Mouse (Mus musculus) ES-E14 (cell line): Measurements from ENCODE around the gene Olfr522. TPM values are rescaled to one million over a fixed set of nuclear protein-coding genes. Genes with fewer than 3 reads are reported as not detected.

Experiments
- DNase-seq: peaks from one replicate; pipeline ENCODE4 v3.0.0-alpha.2; 2013; ENCODE audit warnings: low read depth, low spot score
- H3K27ac ChIP-seq: 2 replicates; pipeline ENCODE4 v1.5.1; 2012; ENCODE audit warnings: low read depth, mild to moderate bottlenecking, low read length, moderate library complexity, mixed read lengths; ENCODE audit not compliant: poor library complexity, insufficient read depth, severe bottlenecking
- H3K36me3 ChIP-seq: 2 replicates; pipeline ENCODE4 v1.6.1; 2012; ENCODE audit warnings: mild to moderate bottlenecking, low read length, moderate library complexity, mixed read lengths; ENCODE audit not compliant: control insufficient read depth, poor library complexity, insufficient read depth, severe bottlenecking
- H3K4me1 ChIP-seq, 2 experiments: fragments of 150-350 bp in 1 of 2; sonication (generic) in 1 of 2; 2 replicates each; pipeline ENCODE4 v1.6.1; 2012; ENCODE audit warnings: low read length in 2 of 2, mild to moderate bottlenecking in 1 of 2, mixed read lengths in 1 of 2; ENCODE audit not compliant: control insufficient read depth in 2 of 2, insufficient read depth in 2 of 2, poor library complexity in 1 of 2
- H3K4me3 ChIP-seq, 2 experiments: fragments of 150-350 bp in 1 of 2; sonication (generic) in 1 of 2; 2 replicates each; pipeline ENCODE4 v1.5.1; 2012; ENCODE audit warnings: low read length in 2 of 2, low read depth in 1 of 2, mild to moderate bottlenecking in 1 of 2, mixed read lengths in 1 of 2; ENCODE audit not compliant: insufficient read depth in 1 of 2, poor library complexity in 1 of 2, severe bottlenecking in 1 of 2
- H3K9ac ChIP-seq: 2 replicates; pipeline ENCODE4 v1.6.1; 2012; ENCODE audit warnings: low read depth, mild to moderate bottlenecking, low read length, mixed read lengths; ENCODE audit not compliant: poor library complexity, insufficient read depth, severe bottlenecking
- H3K9me3 ChIP-seq: fragments of 150-350 bp; sonication (generic); 2 replicates; pipeline ENCODE4 v1.6.1; 2012; ENCODE audit warnings: low read depth, mild to moderate bottlenecking, low read length; ENCODE audit not compliant: control insufficient read depth, insufficient read depth
- CHD2 ChIP-seq: IDR thresholded peaks from 2 replicates; pipeline ENCODE4 v1.6.1; 2014; ENCODE audit warnings: mild to moderate bottlenecking, low read depth, low read length, inconsistent platforms
- HCFC1 ChIP-seq: IDR thresholded peaks from 2 replicates; pipeline ENCODE4 v1.6.1; 2012; ENCODE audit warnings: low read length, inconsistent platforms, borderline replicate concordance; ENCODE audit not compliant: insufficient read depth
- MAFK ChIP-seq: IDR thresholded peaks from 2 replicates; pipeline ENCODE4 v1.6.1; 2014; ENCODE audit warnings: mild to moderate bottlenecking, low read depth, low read length, inconsistent platforms; ENCODE audit not compliant: insufficient read depth
- ZC3H11A ChIP-seq: IDR thresholded peaks from 2 replicates; pipeline ENCODE4 v1.6.1; 2012; ENCODE audit warnings: low read depth, mild to moderate bottlenecking, inconsistent platforms, low read length, borderline replicate concordance
- ZNF384 ChIP-seq: IDR thresholded peaks from 2 replicates; pipeline ENCODE4 v1.6.1; 2012; ENCODE audit warnings: low read depth, low read length, inconsistent platforms
- in situ Hi-C, 2 experiments: fragments of 600-800 bp; cut with MboI; formaldehyde crosslinking; loops; one replicate each; pipeline ENCODE4 v1.15.1; 2025; ENCODE audit warnings: low sequenced_read_pairs in 2 of 2, inconsistent platforms in 1 of 2; ENCODE audit not compliant: unreplicated experiment in 2 of 2
- total RNA-seq: library from RNA; depleted of rRNA; stranded (reverse); fragments of 300-350 nt; gene quantifications from 2 replicates; pipeline ENCODE4 v1.2.3, GENCODE M21; 2012

The Olfr522 gene
- total RNA-seq, 1 experiment, result not detected

GRCm38 (mm10) chr7:140205864-140206263 lies 41.3 kb upstream of the Olfr522 start, which contains the start of gene Olfr524:
TSS of gene Olfr524 (minus strand) at chr7:140205964.
- Histone ChIP-seq H3K9ac (no peak within 1 kb of the TSS), H3K4me3 (no peak within 1 kb of the TSS), H3K4me1 (no peaks in the 10 kb centered on the region), H3K9me3 (no peaks in the 10 kb centered on the region), H3K27ac (no peak within 1 kb of the TSS), H3K36me3 (no peaks in the 10 kb centered on the region)
- TF ChIP-seq ZNF384 (no peak), CHD2 (no peak), MAFK (no peak), HCFC1 (no peak), ZC3H11A (no peak)
- DNase-seq, result no peak
- in situ Hi-C loops, result no loop called here

DNA sequence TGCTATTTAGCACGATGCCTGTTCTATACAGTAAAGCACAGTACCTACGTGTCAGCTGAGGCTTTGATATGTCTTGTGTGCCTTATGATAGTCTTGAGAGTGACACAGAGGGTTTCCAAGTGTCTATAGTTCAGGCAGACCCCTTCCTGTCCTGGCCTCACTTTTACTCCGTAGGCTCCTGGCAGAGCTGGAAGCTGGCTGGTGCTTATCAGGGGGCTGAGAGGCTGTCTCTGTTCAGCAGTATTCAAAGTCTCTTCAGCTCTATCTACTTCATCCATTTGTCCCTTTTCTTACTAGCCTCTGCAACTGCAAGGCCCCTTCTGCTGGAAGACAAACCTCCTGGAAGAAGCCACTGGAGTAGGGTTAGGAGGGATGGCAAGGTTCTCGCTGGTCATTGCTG lies 36.5 kb upstream of the Olfr522 start:
- H3K9ac ChIP-seq, result no peak overlapping the region
- DNase-seq, result no peak
- H3K4me3 ChIP-seq, result no peak overlapping the region
- in situ Hi-C loops, result no loop called here
- no peak for TF ChIP-seq CHD2
- no peak for TF ChIP-seq ZNF384
- no peak for TF ChIP-seq ZC3H11A
- TF ChIP-seq HCFC1, result no peak
- no peak for TF ChIP-seq MAFK
- H3K27ac ChIP-seq, result no peak overlapping the region
- no peaks in the 10 kb centered on the region for H3K4me1 ChIP-seq
- no peaks in the 10 kb centered on the region for H3K36me3 ChIP-seq
- H3K9me3 ChIP-seq, result no peaks in the 10 kb centered on the region

GRCm38 (mm10) chr7:140196002-140196401 lies 31.4 kb upstream of the Olfr522 start:
- no peak for TF ChIP-seq ZC3H11A
- no peak for TF ChIP-seq HCFC1
- TF ChIP-seq ZNF384, result no peak
- TF ChIP-seq MAFK, result no peak
- TF ChIP-seq CHD2, result no peak
- Histone ChIP-seq H3K36me3 (no peaks in the 10 kb centered on the region), H3K4me3 (no peak overlapping the region), H3K27ac (no peak overlapping the region), H3K4me1 (no peaks in the 10 kb centered on the region), H3K9me3 (no peaks in the 10 kb centered on the region), H3K9ac (no peak overlapping the region)
- in situ Hi-C loops, result no loop called here
- DNase-seq, result no peak

DNA sequence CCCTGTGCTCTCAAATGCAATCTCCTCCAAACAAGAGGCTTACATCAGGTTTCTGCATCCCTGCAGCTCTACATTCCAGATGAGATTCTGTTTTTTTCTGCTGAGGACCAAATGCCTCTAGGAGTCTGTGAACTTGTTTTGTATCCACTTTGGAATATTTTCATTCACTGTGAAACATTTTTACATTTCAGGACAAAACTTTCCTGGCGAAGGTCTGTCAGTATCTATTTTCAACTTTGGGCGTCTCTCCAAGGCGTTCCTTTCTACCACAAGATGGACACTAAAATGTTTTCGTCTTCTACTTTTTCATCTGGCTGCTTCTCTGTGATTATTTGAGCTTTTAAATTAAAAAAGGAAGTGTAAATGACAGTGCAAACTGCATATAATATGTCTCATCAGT lies 29.5 kb upstream of the Olfr522 start:
- DNase-seq, result no peak
- Histone ChIP-seq H3K27ac (no peak overlapping the region), H3K36me3 (no peaks in the 10 kb centered on the region), H3K9me3 (no peaks in the 10 kb centered on the region), H3K4me3 (no peak overlapping the region), H3K9ac (no peak overlapping the region), H3K4me1 (no peaks in the 10 kb centered on the region)
- TF ChIP-seq ZC3H11A (no peak), ZNF384 (no peak), CHD2 (no peak), HCFC1 (no peak), MAFK (no peak)
- in situ Hi-C loops, result no loop called here

DNA sequence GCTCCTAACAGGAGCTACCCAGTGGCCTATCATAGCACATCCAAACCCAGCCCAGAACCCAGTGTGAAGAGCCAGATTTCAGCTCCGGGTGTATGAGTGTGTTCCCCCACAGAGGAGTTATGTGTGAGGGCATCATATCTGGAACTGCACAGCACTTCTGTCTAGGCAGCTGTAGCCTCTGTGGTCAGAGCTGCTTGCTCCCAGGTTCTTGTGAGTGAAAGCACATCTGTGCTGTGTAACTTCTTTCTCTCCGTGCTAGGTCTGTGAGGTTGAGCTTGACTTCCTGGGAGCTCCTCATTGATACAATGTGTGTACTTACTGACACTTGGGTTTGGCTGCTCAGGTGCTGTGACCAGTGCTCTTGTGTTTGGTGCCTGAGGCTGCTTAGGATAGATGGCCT lies 28.3 kb upstream of the Olfr522 start:
- in situ Hi-C loops, result no loop called here
- Histone ChIP-seq H3K4me3 (no peak overlapping the region), H3K9ac (no peak overlapping the region), H3K27ac (no peak overlapping the region), H3K36me3 (no peaks in the 10 kb centered on the region), H3K9me3 (no peaks in the 10 kb centered on the region), H3K4me1 (no peaks in the 10 kb centered on the region)
- TF ChIP-seq ZC3H11A, result no peak
- TF ChIP-seq CHD2, result no peak
- TF ChIP-seq HCFC1, result no peak
- TF ChIP-seq ZNF384, result no peak
- no peak for TF ChIP-seq MAFK
- no peak for DNase-seq
